Comparison of ENCODE assay signal across 27 mouse cellular contexts in the genomic region with DNA sequence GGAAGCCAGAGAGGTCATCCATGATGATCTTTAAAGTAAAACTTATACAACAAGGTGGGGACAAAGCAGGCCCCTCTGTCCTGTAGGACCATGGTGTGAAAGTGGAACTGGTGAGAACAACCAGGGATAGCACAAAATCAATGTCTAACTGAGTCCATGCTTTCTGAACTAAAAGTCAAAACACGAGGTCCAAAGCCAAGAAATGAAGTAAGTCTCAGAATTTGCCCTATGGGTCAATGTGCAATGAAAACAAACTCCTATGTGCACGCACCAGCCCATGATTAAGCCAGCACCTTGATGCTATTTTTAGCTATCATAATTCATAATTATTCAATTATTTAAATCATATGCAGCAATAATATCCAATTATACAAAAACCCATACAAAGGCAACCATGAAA.
"Had no signal": no experiment of that assay in that cellular context is flagged by ENCODE, and none has a peak within 500 bp of the region (broad histone marks: within the 10 kb centered on the region; RNA-seq: fewer than 3 reads in every experiment).

No protein-coding gene starts in this region.

- H3K4me1 ChIP-seq: hindbrain, embryonic 10.5 days; hindbrain, embryonic 15.5 days; intestine, embryonic 15.5 days; kidney, embryonic 15.5 days had no signal

- DNase-seq: heart, adult 2 months; heart, postnatal 10 days; heart, postnatal 14 days; heart, postnatal 36 days; heart, postnatal 4 days; kidney, adult 11 months; kidney, adult 18-20 months; kidney, postnatal 10 days; kidney, postnatal 25 days; kidney, postnatal 36 days; layer of hippocampus, adult 9-11 months; layer of hippocampus, postnatal 36 days had no signal

- H3K27me3 ChIP-seq: heart, embryonic 12.5 days; heart, embryonic 13.5 days; heart, embryonic 15.5 days; hindbrain, embryonic 12.5 days; hindbrain, embryonic 13.5 days; hindbrain, embryonic 15.5 days; intestine, embryonic 15.5 days; kidney, embryonic 15.5 days had no signal

- H3K9ac ChIP-seq: heart, embryonic 12.5 days; heart, embryonic 13.5 days; heart, embryonic 15.5 days; hindbrain, embryonic 12.5 days; hindbrain, embryonic 13.5 days; hindbrain, embryonic 14.5 days; hindbrain, embryonic 15.5 days; intestine, embryonic 15.5 days; kidney, embryonic 15.5 days had no signal

- H3K27ac ChIP-seq: heart, adult 2 months; heart, embryonic 10.5 days; heart, embryonic 13.5 days; heart, embryonic 15.5 days; hindbrain, embryonic 10.5 days; hindbrain, embryonic 12.5 days; hindbrain, embryonic 13.5 days; hindbrain, embryonic 14.5 days; hindbrain, embryonic 15.5 days; hindbrain, postnatal 0 days; intestine, embryonic 15.5 days; kidney, embryonic 15.5 days; kidney, postnatal 0 days; layer of hippocampus, adult 2 months; left cerebral cortex, adult 2 months had no signal

- H3K36me3 ChIP-seq: heart, embryonic 10.5 days; heart, embryonic 12.5 days; heart, embryonic 13.5 days; heart, embryonic 15.5 days; hindbrain, embryonic 10.5 days; hindbrain, embryonic 12.5 days; hindbrain, embryonic 13.5 days; hindbrain, embryonic 15.5 days; intestine, embryonic 15.5 days; kidney, embryonic 15.5 days had no signal

- H3K4me3 ChIP-seq: heart, adult 2 months; heart, embryonic 10.5 days; heart, embryonic 12.5 days; heart, embryonic 13.5 days; heart, embryonic 15.5 days; hindbrain, embryonic 10.5 days; hindbrain, embryonic 12.5 days; hindbrain, embryonic 13.5 days; hindbrain, embryonic 15.5 days; intestine, embryonic 15.5 days; kidney, embryonic 15.5 days; layer of hippocampus, adult 2 months; left cerebral cortex, adult 2 months had no signal
